Mouse (Mus musculus): ENCODE data around the gene Nelfb. TPM values are rescaled to one million over a fixed set of nuclear protein-coding genes. Genes with fewer than 3 reads are reported as not detected.
A peak's percentile ranks its signal among the peaks of the same experiment; 100 is the strongest.

Nelfb gene
- polyA plus RNA-seq, 2 experiments = 84.4 to 88.4 TPM

- Histone ChIP-seq H3K27ac (replicated peaks; ENCODE audit: low read depth, low read length) (no peak overlapping the region), H3K4me3 (replicated peaks; ENCODE audit: low read length) (no peak overlapping the region), H3K9ac (ENCODE audit: low read depth, low read length, severe bottlenecking) (no peak overlapping the region), H3K9me3 (ENCODE audit: control insufficient read depth, low read length) (no peaks in the 10 kb centered on the region), H3K4me2 (replicated peaks; ENCODE audit: low read depth, low read length, severe bottlenecking) (no peak overlapping the region), H3K27me3 (ENCODE audit: control insufficient read depth, insufficient read depth, low read length) (no peaks in the 10 kb centered on the region), H3K4me1 (ENCODE audit: control insufficient read depth, insufficient read depth, low read length) (peaks cover 10% of the 10 kb centered on the region), H3K36me3 (ENCODE audit: control insufficient read depth, insufficient read depth, low read length) (peaks cover 39% of the 10 kb centered on the region)
- no peak for ATAC-seq (ENCODE audit: low FRiP score, low read depth)
- TF ChIP-seq POLR2A (IDR thresholded peaks at IDR 0.05; ENCODE audit: borderline replicate concordance, extremely low read depth, insufficient read depth, insufficient read length) = no peak
- DNase-seq (ENCODE audit: low spot score) = no peak
- WGBS = 85% methylated on average over 1 of the region's 1 CpGs
These were observed 41.0 kb upstream of the Nelfb start for GRCm38 (mm10) chr2:25252331-25252730.

- 89% methylated on average over 10 of the region's 10 CpGs for WGBS
- Histone ChIP-seq H3K4me1 (ENCODE audit: control insufficient read depth, insufficient read depth, low read length) (peaks cover under 1% of the 10 kb centered on the region; the same call in 1 of the 2 replicates), H3K27ac (replicated peaks; ENCODE audit: low read depth, low read length) (no peak within 1 kb of the TSS), H3K27me3 (ENCODE audit: control insufficient read depth, insufficient read depth, low read length) (peaks cover 9% of the 10 kb centered on the region), H3K9ac (ENCODE audit: low read depth, low read length, severe bottlenecking) (no peak within 1 kb of the TSS), H3K36me3 (ENCODE audit: control insufficient read depth, insufficient read depth, low read length) (peaks cover 31% of the 10 kb centered on the region), H3K4me2 (replicated peaks; ENCODE audit: low read depth, low read length, severe bottlenecking) (no peak within 1 kb of the TSS), H3K9me3 (ENCODE audit: control insufficient read depth, low read length) (no peaks in the 10 kb centered on the region), H3K4me3 (replicated peaks; ENCODE audit: low read length) (no peak within 1 kb of the TSS)
- TF ChIP-seq POLR2A (IDR thresholded peaks at IDR 0.05; ENCODE audit: borderline replicate concordance, extremely low read depth, insufficient read depth, insufficient read length) = no peak
- ATAC-seq (ENCODE audit: low FRiP score, low read depth) = no peak
- no peak for DNase-seq (ENCODE audit: low spot score)
These were observed 35.1 kb upstream of the Nelfb start, which contains the start of gene AL732309.1 for GRCm38 (mm10) chr2:25246183-25247072. Gene AL732309.1 (minus strand): TSS chr2:25246863.

GRCm38 (mm10) chr2:25244144-25244543, 32.9 kb upstream of the Nelfb start:
- DNase-seq (ENCODE audit: low spot score) (no peak), ATAC-seq (ENCODE audit: low FRiP score, low read depth) (no peak)
- Histone ChIP-seq H3K9me3 (ENCODE audit: control insufficient read depth, low read length) (no peaks in the 10 kb centered on the region), H3K27ac (replicated peaks; ENCODE audit: low read depth, low read length) (no peak overlapping the region), H3K4me2 (replicated peaks; ENCODE audit: low read depth, low read length, severe bottlenecking) (no peak overlapping the region), H3K27me3 (ENCODE audit: control insufficient read depth, insufficient read depth, low read length) (peaks cover 14% of the 10 kb centered on the region), H3K9ac (ENCODE audit: low read depth, low read length, severe bottlenecking) (no peak overlapping the region), H3K4me3 (replicated peaks; ENCODE audit: low read length) (no peak overlapping the region), H3K4me1 (ENCODE audit: control insufficient read depth, insufficient read depth, low read length) (peaks cover 12% of the 10 kb centered on the region; the same call in 1 of the 2 replicates), H3K36me3 (ENCODE audit: control insufficient read depth, insufficient read depth, low read length) (peaks cover 13% of the 10 kb centered on the region; the same call in 1 of the 2 replicates)
- TF ChIP-seq POLR2A (IDR thresholded peaks at IDR 0.05; ENCODE audit: borderline replicate concordance, extremely low read depth, insufficient read depth, insufficient read length) = no peak
- WGBS = 85% methylated on average over 4 of the region's 4 CpGs

- 79% methylated on average over 8 of the region's 8 CpGs for WGBS
- no peak overlapping the region for H3K9ac ChIP-seq (ENCODE audit: low read depth, low read length, severe bottlenecking)
- TF ChIP-seq POLR2A (IDR thresholded peaks at IDR 0.05; ENCODE audit: borderline replicate concordance, extremely low read depth, insufficient read depth, insufficient read length) = no peak
- H3K4me1 ChIP-seq (ENCODE audit: control insufficient read depth, insufficient read depth, low read length) = peaks cover 12% of the 10 kb centered on the region; the same call in 1 of the 2 replicates
- H3K4me3 ChIP-seq (replicated peaks; ENCODE audit: low read length) = no peak overlapping the region
- peaks cover 6% of the 10 kb centered on the region; the same call in 1 of the 2 replicates for H3K36me3 ChIP-seq (ENCODE audit: control insufficient read depth, insufficient read depth, low read length)
- H3K27me3 ChIP-seq (ENCODE audit: control insufficient read depth, insufficient read depth, low read length) = peaks cover 14% of the 10 kb centered on the region
- H3K4me2 ChIP-seq (replicated peaks; ENCODE audit: low read depth, low read length, severe bottlenecking) = no peak overlapping the region
- H3K9me3 ChIP-seq (ENCODE audit: control insufficient read depth, low read length) = no peaks in the 10 kb centered on the region
- no peak for ATAC-seq (ENCODE audit: low FRiP score, low read depth)
- H3K27ac ChIP-seq (replicated peaks; ENCODE audit: low read depth, low read length) = no peak overlapping the region
- DNase-seq (ENCODE audit: low spot score) = no peak
These were observed 32.1 kb upstream of the Nelfb start for GRCm38 (mm10) chr2:25243342-25243741.

- whole genome bisulfite sequencing = 0% methylated on average over 5 of the region's 59 CpGs
- Histone ChIP-seq H3K9me3 (ENCODE audit: control insufficient read depth, low read length) (no peaks in the 10 kb centered on the region), H3K36me3 (ENCODE audit: control insufficient read depth, insufficient read depth, low read length) (no peaks in the 10 kb centered on the region), H3K27ac (replicated peaks; ENCODE audit: low read depth, low read length) (no peak within 1 kb of the TSS), H3K4me3 (replicated peaks; ENCODE audit: low read length) (peak within 1 kb of the TSS; percentile 50), H3K4me2 (replicated peaks; ENCODE audit: low read depth, low read length, severe bottlenecking) (peak within 1 kb of the TSS; percentile 91), H3K27me3 (ENCODE audit: control insufficient read depth, insufficient read depth, low read length) (peaks cover 14% of the 10 kb centered on the region), H3K4me1 (ENCODE audit: control insufficient read depth, insufficient read depth, low read length) (peaks cover 12% of the 10 kb centered on the region; the same call in 1 of the 2 replicates), H3K9ac (ENCODE audit: low read depth, low read length, severe bottlenecking) (peak within 1 kb of the TSS; percentile 60)
- TF ChIP-seq POLR2A (IDR thresholded peaks at IDR 0.05; ENCODE audit: borderline replicate concordance, extremely low read depth, insufficient read depth, insufficient read length) = no peak
- no peak for DNase-seq (ENCODE audit: low spot score)
- no peak for ATAC-seq (ENCODE audit: low FRiP score, low read depth)
These were observed 30.8 kb upstream of the Nelfb start, which contains the start of the genes Rnf208 and Cysrt1 for GRCm38 (mm10) chr2:25242101-25242506. Gene Rnf208 (plus strand): TSS chr2:25242255. Gene Cysrt1 (minus strand): TSS chr2:25242452.
